Mouse (Mus musculus): Measurements from ENCODE around the gene Hlcs.

The Hlcs gene

DNA sequence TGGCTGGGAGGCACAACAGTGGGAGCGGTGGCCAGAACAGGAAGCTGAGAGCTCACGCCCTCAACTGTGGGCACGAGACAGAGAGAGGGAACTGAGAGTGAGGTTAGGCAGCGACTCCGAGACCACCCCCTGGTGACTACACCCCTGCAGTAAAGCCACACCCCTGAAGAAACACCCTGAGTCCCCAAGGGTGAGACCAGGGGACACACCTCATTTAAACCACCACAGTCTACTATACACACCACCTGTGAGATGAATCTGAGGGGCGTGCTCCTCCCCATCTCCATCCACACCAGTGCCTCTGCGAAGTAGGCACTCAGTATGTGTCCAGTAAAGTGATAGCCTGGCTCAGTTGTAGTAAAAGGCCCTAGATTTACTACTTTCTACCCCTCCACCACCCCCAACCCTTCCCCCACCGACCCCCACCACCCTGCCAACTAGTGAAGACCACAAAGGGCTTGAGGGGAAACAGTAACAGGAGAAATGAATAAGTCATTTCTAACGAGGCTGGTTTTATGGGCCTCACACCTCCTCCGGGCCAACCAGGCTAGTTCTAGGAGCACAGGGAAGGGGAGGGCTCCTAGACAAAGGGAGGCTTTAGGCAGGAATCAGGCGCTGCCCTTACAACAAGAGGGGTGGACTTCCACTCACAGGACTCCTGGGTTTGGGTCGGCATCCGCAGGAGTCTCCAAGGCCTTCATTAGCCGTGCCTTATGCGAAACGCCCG, 67.2 kb downstream of the Hlcs start:
- DNase-seq (ENCODE audit: low spot score) = no peak

DNA sequence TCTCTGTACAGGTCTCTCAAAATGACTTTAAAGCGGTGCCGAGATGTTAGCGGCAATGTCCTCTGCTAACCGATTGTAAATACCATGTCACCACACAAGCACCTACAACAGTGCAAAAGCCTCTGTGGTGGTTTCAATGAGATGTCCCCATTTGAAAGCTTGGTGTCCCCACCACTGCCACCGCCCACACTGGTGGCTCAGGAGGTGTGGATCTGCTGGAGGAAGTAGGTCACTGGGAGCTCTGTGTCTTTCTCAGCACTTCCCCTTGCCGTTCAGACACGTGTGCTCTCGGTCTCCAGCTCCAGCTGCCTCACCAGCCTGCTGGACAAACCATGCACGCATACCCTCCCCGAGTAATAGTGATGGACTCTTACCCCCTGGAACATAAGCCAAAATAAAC, 72.2 kb downstream of the Hlcs start:
- no peak for DNase-seq (ENCODE audit: low spot score)

DNA sequence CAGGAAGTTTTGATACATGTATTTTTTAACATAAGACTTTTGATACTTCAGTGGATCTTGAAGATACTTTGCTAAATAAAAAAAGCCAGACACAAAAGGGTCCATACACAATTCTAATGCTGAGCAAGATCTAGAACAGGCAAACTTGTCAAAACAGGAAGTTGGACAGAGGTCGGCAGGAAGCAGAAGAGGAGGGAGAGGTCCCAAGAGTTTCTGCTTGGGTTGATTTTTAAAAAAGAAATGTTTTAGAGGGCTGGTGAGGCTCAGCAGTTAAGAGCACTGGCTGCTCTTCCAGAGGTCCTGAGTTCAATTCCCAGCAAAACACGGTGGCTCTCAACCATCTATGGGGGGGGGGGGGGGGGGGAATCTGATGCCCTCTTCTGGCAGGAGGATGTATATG, 73.2 kb downstream of the Hlcs start:
- DNase-seq (ENCODE audit: low spot score) = no peak

DNA sequence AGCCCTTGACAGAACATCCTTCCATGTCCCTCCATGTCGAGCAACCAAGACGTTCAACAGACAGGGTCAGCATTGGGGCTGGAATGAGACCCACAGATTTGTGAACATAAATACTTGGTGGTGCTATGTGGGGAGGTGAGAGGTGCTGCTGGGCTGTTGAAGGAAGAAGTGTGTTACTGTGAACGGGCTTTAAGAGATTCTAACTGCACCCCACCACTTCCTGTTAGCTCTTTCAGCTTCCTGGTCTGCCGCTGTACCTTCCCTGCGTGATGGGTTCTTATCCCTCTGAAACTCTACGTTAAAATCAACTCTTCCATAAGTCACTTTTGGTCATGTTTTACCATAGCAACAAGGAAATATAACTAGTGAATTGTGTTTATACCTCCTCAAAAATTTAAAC, 73.8 kb downstream of the Hlcs start:
- no peak for DNase-seq (ENCODE audit: low spot score)

DNA sequence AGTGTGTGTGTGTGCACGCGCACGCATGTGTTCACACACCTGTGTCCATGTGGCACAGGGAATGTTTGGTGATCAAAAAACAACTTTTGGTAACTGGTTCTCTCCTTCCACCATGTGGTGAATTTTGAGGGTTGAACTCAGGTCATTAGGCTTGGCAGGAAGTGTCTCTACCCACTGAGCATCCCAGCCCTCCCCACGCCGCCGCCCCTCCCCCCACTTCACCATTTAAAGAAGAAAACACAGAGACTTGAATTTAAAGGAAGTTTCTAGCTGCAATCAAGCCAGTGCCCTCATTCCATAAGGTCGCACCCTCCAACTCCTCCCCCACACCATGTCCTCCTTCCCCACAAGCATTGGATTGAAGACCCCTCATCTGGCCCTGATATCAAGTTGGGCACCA, 74.2 kb downstream of the Hlcs start:
- DNase-seq (ENCODE audit: low spot score) = no peak

DNA sequence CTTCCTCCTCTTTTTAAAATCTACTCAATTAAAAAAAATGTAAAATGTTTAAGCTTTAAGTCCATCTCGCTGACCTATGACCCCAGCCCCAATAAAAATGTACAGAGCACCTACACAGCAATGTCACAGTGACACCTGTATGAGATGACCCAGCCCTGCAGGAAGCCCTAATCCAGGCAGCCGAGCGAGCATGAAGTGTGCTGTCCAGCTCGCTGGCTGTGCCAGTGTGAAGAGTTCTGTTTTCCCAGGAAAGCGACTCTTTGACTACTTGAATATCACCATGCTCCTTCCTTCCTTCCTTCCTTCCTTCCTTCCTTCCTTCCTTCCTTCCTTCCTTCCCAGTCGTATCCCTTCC, 76.3 kb downstream of the Hlcs start:
- DNase-seq (ENCODE audit: low spot score) = no peak

DNA sequence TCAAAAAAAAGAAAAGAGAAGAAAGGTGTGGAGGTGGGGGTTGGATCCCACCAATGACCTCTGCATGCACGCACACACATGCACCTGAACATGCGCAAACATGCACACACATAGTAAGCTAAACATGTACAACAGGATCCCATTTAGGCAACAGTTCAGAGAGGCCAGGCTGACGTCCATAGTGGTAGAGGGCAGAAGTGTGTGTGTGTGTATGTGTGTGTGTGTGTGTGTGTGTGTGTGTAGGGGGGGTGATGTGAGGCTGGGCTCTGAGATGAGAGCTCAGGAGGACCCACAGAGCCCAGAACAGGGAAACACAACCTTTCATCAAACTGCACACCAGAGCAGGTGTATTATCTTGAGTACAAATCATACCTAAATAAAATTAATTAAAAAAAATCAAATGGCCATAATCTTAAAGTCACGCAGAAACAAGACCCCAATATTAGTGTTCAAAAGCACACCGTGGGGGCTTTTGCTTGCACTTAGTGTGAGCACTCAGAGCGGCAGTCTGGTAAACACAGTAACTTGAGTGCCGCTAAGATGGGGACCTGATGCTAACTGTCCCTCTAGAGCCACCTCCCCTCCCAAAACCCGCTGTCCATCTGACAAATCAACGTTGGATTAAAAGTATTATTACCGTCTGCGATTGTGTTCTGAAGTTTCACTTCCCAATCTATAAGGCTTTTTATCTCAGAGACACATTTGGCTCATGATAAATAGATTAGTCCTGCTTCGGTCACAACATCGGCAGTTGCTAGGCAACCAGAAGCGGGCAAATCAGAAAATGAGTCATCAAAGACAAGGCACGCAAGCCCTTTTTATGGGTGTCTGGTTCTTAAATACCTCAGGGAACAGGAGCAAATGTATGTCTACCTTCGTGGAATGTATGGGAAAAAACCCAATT, 76.9 kb downstream of the Hlcs start:
- no peak for DNase-seq (ENCODE audit: low spot score)

DNA sequence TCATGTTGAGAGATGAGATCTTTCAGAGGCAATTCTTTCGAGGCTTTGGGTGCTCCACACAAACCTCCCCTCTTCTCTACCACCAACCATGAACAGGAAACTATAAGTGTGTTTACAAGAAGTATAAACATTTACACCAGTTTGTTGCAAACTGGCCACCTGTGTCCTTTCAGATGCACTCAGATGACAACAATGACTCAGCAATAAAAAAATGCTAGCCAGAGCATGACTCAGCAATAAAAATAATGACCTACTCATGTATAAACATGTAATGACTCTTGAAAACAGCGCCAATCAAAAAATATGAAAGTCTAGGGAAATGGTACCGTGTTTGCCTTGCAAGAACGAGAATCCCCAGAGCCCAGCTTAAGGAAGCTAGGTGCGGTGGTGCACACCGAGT, 77.7 kb downstream of the Hlcs start:
- no peak for DNase-seq (ENCODE audit: low spot score)

DNA sequence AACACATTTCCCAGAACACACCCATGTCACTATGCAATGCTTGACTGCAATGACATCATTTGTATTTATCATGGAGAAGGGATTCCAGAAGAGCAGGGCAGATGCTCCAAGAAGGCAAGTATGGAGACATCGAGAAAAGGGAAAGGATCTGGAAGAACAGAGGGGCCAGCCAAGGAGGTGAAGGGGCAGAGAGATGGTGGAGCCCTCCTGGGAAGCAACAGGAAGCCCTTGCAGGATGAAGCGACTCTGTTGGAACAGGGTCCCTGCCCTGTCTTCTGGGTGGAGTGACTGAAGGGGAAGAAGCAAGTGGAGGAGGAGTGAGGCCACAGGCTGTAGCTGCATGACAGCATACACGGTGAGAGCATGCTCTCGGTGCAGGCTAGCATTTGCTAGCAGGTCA, 79.2 kb downstream of the Hlcs start:
- DNase-seq (ENCODE audit: low spot score) = no peak

DNA sequence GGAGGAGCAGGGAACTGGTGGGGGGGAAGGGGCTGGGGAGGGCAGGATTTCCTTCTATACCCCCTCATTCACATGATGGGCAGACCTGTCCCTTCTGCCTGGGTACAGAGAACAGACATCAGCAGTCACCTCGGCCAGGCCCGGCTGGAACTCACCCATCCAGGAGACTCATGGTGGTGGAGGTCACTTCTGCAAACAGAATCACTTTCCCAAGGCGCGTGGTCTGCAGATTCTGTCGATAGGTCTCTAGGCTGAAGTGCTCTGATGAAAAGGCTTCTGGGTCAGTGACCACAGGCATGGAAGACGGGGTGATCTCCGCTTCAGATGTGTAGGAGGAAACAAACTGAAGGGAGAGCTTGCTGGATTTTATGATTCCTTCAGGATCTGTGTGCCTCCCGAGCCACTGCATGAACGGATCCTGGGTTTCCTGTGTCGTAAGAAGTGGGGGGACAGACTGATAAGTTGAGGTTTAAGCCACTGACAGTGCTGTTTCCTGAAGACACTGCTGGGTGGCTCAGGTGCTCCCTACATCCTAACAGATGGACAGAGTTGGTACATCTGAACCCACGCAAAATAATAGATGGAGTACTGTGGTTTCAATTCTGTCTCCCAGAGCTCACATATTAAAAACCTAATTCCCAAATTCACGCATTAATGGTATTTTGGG, 82.3 kb downstream of the Hlcs start:
- no peak for DNase-seq (ENCODE audit: low spot score)

DNA sequence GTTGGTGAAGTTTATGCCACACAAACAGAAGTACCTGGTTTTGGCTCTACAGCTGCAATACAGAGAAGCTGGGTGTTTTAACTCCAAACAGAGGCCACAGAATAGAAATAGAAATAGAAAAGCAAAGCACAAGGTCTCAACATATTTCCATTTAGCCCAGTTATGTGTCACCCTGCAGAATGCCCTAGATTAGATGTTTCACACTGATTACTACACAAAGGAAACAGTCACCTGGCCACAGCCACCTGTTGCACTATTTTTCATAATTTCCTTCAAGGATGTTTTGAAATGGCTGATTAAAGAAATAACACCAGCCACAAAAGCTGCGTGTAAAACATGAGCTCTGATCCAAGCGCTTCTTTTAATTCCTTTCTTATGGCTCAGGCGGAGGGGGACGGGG, 82.9 kb downstream of the Hlcs start:
- DNase-seq (ENCODE audit: low spot score) = no peak

DNA sequence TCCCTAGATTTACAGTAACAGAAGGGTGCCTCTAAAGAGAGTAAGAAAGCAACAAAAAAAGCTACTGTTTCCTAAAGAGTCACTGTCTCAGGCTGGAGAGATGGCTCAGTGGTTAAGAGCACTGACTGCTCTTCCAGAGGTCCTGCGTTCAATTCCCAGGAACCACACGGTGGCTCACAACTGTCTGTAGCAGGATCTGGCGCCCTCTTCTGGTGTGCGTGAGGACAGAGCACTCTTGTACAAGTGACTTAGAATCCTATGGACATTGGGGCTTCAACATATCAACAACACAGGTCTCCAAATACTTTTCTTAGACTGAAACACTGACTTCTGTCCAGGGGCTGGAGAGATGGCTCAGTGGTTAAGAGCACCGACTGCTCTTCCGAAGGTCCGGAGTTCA, 83.5 kb downstream of the Hlcs start:
- no peak for DNase-seq (ENCODE audit: low spot score)

DNA sequence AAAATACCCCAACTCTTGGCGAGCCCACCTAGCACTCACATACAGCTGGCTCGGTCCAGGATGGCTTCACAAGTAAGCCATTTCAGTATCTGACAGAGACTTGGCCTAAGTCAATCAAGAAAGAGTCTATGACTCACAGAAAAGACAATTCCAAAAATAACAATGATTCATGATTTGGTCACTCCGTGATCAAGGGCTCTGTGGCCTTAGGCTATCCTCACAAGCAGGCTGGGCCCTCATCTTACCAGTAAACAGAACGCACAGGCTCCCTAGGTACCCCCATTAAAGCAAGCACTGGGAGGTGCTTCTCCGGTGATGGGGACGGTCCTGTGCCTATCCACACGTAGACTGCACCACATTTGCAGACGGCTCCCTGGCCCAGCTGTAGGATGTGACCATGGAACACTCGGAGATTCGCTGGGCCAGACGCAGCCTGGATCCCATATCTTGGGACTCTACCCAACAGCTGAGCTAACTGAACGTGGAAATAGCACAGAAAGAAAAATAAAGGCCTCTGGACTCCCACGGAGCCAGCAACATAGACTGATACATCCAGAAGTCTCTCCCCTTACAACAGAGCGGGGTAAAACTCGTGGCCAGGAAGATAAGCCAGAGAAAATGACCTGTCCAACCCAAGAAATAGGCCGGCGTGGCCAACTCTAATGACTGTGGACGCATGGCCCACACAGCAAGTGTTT, 84.4 kb downstream of the Hlcs start:
- DNase-seq (ENCODE audit: low spot score) = no peak

DNA sequence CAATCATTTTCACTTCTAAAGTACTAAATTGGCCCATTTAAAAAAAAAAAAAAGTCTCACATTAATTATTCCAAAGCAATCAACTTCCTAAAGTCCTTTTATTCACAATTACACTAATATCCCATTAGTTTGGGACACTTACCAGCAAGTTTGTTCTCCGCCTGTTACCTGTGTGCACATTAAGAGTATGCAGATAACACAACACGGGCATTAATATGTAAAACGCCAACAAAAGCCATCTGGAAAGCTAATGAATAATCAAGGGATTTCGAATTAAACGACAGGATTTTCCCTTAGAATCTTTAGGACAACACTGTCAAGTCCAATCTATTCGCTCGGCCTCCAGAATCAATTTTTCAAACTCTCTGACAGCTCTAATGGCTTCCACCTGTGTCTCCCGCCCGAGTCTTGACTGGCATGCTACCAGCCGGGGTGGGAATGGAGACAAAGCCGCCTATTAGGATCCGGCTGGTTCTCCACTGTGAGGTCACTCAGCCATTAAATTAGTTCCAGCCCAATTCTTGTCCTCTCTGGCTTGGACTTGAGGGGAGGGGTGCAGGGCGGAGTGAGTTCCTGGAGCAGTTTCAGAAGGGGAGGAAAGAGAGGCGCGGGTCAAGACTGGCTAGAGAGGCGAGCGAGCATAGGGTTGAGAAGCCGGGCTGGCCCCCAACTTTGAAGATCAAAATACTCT, 85.9 kb downstream of the Hlcs start:
- DNase-seq (ENCODE audit: low spot score) = no peak

DNA sequence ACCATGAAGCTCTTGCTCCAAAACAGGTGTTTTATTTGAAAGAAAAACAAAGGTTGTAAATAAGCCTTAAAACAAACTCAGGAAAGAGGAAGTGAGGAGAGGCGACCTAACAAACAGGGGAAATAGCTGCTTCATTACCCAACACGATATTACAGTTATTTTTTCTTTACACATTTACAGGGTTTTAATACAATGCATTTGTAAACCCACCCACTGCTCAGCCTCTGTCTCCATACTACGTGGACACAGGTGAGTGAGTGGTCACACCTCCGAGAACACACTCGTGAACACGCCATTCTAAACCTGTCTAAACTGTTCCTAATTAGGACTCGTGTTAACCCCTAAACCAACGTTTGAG, 90.0 kb downstream of the Hlcs start:
- no peak for DNase-seq (ENCODE audit: low spot score)

DNA sequence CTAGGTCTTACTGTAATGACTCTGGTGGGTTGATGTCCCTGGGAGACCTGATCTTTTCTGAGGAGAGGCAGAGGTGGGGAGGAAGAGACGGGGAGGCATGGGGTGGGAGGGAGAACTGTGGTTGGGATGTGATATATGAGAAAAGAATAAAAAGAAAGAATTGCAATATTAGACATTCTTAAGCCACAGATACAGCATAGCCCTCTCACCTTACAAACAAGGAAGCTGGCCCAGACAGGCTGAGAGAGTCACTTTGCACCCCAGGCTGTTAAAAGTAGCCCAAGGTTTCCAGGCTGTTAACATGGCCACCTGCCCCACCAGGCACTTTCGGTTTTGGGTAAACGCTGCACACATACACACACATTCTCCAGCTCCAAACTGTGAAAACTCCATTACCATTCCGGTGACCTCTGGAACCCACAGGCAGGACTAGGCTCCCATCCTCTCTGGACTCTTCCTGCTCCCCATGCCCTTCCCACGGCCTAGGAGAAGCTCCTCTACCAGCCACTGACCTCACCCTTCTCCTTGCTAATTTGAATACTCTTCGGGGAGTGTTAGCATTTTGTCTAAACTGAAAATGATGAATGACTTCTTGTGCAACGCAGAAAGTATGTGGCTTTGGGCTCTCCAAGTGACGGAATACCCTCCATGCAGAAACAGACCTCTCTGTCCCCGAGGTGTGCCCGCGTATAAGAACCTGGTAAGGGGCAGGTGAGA, 90.6 kb downstream of the Hlcs start:
- no peak for DNase-seq (ENCODE audit: low spot score)

DNA sequence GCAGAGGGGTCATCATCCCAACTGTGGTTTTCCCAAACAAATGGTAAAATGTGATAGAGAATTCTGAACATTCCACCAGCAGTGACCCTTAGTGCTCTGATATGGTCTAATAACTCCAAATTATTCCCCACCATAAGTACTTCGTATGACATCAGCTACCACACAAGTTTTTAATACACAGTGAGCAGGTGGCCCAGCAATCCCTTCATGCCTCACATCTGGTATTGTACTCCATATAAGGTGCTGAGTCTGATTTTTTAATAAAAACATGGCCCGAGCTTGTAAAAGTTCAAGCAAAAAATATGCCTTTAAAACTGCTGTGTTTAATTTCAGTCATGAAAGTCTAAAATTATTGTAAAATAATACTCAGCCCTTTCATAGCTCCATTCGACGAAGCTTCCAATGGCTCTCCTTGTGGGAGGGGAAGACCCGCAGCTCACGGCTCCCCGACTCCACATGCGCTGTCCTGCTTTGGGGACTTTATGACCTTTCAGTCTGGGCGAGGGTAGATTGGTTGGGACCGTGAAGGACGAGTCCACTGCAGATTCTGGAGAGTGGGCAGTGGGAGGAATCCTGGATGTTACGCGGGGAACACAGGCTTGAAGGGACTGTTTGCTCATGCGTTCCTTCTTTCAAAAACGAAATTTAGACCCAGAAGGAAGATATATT, 102.5 kb downstream of the Hlcs start:
- no peak for DNase-seq (ENCODE audit: low spot score)

DNA sequence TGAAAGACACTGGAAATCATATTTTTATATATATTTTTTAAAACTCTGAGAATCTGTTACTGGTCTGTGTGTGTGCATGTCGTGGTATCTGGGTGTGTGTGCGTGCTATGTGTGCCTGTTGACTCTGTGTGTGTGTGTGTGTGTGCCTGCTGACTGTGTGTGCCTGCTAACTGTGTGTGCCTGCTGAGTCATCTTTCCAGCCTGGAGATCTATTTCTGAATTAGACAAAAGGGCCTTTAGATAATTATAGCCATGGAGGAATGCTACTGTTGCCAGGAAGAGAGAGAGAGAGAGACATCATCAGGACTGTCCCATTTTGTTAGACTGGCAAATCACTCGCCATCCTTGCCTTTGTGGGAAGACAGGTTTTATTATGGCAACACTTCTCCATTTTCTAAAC, 103.7 kb downstream of the Hlcs start:
- DNase-seq (ENCODE audit: low spot score) = no peak

DNA sequence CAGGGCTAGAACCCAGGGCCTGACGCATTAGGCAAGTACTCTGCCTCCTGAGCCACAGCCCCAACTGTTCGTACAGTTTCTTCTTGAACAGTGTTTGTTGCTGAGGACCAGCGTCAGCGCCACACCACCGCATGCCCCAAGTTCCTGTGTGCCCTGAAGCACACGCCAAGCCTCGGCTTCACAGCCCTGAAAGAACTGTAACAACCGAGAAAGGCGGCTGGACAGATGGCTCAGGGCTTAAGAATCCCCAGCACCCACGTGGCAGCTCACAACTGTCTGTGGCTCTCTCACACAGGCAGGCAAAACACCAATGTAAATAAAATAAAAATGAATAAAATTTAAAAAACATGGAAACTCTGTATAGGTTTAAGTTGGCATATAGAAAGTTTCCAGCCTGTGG, 104.5 kb downstream of the Hlcs start:
- DNase-seq (ENCODE audit: low spot score) = no peak

DNA sequence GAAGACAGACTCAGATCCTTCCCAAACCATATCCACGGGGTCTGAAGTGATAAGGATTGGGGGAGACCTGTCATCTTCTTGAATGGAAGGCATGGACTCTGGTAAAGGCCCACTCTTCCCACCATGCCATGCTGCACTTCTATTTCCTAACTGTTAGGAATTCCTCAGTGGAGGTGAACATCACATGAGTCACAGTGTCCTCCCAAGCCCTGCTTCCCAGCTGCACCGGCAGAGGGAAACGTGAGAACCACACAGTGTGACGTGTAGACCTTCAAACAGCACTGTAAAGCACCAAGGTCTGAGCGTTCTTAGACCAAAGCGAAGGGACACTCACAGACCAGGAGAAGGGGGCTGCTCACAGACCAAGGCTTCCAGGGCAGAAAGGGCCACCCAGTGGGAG, 105.2 kb downstream of the Hlcs start:
- DNase-seq (ENCODE audit: low spot score) = no peak

Data from urinary bladder, postnatal 25 days (tissue).